Mouse (Mus musculus) heart, postnatal 4 days (tissue): ENCODE data around the gene Fam117a. TPM values are rescaled to one million over a fixed set of nuclear protein-coding genes. Genes with fewer than 3 reads are reported as not detected.

ENCODE experiments used
- DNase-seq: peaks from one replicate; pipeline ENCODE4 v3.0.0; 2021
- total RNA-seq, 2 experiments: library from RNA; stranded (reverse); gene quantifications; 2 replicates each; pipeline ENCODE4 v1.2.3; 2021

The Fam117a gene
- total RNA-seq, 2 experiments from 2014 or later: 8.4 to 11.5 TPM

- peak; percentile 48 for DNase-seq
Observed at GRCm38 (mm10) chr11:95366280-95366897, 29.6 kb downstream of the Fam117a start.

DNA sequence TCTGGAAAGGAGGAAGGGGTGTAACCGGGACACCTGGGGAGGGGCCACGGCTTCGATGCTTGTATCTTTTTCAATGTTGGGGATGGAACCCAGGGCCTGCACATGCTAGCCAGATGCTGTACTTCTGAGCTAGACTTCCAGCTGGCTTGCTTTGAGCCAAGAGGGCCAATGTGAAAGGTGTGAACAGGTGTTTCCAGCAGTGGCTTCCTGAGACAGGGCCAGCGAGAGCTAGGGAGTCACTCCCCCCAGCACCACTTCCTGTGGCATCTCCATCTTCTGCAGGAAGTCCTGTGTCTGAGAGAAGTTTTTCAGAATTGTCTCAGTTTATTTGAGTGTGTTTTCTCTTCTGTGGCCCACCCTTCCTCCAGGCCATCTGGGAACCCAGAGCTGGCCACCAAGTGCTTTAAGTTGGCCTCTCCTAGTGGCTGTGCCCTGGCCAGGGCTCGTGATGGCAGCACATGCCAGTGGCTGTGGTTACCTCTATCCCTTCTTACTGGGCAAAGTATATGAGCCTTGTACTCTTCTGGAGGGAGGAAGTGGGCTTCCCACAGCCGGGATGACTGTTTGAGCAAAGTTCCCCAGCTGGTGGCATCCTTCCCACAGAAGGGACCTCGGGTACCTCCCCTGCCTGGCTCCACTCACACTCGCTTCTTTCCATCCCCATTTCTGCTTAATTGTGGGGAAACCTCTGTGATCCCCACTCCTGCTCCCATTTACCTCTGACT lies 30.4 kb downstream of the Fam117a start:
- DNase-seq: no peak

DNA sequence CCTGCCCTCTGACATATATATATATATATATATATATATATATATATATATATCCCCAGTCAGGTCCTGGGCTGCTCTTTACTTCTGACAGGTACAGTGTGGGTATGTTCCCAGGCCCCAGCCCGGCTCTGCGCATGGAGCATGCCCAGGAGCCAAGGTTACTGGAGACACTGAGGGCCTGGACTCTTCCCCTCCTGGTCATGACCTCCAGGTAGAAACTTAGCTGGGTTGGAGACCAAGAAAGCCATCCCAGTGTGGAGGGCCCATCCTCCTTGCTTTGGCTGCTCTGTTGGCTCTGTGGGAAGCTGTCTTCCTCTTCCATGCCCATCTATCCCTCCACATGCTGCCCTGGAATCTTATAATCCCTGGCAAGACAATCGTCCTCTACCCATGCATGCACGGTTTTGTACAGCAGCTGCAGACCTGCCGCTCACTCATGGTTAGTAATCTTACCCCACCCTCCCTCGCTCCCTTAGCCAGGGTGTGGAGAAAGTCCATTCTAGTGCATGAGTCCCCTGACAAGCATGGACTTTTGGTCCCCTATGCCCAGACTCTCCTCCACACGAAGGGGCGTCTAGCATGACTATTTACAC lies 31.5 kb downstream of the Fam117a start:
- DNase-seq: no peak

GRCm38 (mm10) chr11:95368871-95369270 lies 32.1 kb downstream of the Fam117a start:
- DNase-seq: no peak

GRCm38 (mm10) chr11:95369964-95370890 lies 33.4 kb downstream of the Fam117a start:
- peak; percentile 68 for DNase-seq

- no peak for DNase-seq
Observed at GRCm38 (mm10) chr11:95371182-95371581, 34.4 kb downstream of the Fam117a start.

GRCm38 (mm10) chr11:95378926-95379325 lies 42.1 kb downstream of the Fam117a start:
- DNase-seq: no peak

DNA sequence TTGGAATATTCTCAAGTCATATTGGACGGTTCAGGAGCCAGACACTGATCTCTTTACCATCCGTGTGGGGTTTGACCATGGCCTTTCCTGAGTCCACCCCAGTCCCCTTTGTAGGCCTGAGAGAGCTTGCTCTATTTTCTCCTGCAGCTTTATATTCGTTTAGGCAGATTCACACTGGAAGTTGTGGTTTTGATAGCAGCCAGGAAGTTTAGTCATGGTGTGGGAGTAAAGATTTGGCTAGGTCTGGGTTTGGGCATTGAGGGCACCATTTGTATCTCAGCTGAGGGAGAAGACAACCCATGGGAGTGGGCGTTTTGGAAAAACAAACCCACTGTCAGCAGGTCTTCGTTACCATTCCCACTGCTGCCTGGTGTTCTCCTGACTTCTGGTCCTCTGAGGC lies 42.7 kb downstream of the Fam117a start:
- DNase-seq: no peak

DNA sequence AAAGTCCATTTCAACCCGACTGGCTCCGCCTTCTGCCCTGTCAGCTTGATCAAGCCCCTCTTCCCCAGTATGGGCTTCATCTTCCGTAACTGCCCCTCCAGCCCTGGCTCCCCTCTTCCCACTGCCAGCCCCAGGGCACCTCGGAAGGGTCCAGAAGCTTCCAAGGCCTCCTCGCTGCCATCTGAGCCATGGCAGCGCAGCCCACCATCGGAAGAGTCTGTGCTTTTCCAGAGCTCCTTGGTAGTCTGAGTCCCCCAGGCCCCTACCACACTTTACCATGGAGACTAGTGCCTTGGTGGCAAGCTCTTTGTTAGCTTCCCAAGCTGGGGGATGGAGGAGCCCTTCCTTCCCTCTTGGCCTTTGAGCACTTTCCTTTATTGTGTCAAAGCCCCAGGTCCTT lies 43.9 kb downstream of the Fam117a start:
- DNase-seq: no peak

GRCm38 (mm10) chr11:95381146-95381545 lies 44.3 kb downstream of the Fam117a start:
- no peak for DNase-seq

DNA sequence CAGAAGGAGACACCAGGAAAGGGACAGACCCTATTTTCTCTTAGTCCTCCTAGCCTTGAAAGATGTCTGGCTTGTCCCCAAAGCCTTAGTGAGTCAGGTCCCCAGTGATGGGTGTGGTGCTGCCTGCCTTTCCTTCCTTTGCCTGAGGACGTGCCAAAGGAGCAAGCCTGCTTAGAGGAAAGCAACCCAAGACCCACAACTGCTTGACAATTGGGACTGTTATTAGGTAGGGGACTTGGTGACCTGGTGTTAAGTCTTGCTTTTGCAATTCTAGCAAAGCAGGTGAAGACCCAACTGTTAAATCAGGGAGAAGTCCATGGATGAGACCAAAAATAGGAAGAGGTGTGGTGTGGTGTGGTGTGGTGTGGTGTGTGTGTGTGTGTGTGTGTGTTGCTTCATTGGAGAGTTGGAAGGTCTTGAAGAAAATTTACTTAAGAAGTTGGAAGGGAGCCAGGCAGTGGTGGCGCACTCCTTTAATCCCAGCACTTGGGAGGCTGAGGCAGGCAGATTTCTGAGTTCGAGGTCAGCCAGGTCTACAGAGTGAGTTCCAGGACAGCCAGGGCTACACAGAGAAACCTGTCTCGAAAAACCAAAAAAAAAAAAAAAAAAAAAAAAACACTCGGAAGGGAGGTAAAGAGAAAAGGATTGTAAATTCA lies 46.6 kb downstream of the Fam117a start:
- peak; percentile 48 for DNase-seq

DNA sequence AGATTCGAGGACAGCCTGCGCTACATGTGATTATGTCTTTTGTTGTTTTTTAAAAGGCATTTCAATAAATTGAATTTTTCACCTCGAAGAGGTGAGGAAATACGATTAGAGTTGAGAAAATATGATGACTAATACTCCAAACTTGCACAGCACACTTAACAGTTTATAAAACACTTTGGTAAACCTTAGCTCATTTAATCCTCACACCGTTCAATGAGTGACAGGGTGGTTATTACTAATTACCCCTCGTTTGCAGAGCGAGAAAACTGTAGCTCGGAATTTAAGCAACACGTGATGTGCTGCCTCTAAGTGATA lies 47.1 kb downstream of the Fam117a start:
- DNase-seq: no peak

DNA sequence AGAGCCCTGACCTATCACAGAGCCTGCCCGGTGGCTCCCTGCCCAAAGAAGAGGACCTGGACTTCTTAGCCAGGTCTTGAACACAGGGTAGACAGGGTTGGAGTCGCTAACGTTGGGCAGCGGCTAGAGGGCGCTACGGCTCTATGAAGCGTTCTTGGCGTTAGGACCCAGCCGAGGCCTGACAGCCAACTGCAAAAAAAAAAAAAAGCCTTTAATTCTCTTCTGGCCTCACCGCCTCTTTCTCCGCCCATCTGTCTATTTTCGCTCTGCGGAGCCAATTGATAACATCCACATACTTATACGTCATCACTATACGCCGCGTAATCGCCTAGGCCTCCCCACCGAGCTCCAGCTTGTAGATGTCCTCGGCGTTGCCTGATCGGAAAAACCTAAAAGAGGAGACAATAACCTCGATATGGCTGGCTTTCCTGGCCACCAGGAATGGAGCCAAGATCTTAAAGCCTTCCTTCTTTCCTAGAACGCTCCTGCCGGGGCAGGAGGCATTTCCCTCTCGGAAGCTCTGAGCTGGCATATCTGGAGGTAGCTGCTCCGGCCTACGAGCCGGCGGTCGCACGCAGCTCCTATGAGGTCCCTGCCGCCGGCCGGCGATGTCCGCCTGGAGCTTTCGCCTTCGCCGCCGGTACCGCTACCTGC lies 47.6 kb downstream of the Fam117a start, which contains the start of gene Slc35b1:
Slc35b1 (plus strand) TSS at position 374 of the 654 bp plus-strand sequence.
- DNase-seq: peak; percentile 92

GRCm38 (mm10) chr11:95384973-95385320 lies 48.1 kb downstream of the Fam117a start:
- no peak for DNase-seq

DNA sequence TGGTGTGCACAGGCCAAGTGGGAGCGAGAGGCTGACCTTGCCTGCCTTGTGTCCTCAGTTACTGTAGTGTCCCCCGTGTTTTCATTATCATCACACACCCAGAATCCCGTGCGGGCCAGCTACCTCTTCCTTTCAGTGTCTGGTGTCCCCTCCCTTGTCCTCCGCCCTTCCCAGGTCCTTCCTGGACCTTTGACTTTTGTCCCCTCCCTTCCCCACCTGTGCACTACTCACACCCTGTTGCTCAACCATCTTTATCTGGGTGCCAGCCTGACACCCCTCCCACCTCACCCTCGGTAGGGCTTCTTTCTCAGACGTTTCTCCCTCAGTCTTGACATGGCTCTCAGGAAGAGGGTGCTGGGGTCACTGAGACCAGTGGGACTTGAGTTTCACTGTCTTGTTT lies 50.5 kb downstream of the Fam117a start:
- DNase-seq: no peak

DNA sequence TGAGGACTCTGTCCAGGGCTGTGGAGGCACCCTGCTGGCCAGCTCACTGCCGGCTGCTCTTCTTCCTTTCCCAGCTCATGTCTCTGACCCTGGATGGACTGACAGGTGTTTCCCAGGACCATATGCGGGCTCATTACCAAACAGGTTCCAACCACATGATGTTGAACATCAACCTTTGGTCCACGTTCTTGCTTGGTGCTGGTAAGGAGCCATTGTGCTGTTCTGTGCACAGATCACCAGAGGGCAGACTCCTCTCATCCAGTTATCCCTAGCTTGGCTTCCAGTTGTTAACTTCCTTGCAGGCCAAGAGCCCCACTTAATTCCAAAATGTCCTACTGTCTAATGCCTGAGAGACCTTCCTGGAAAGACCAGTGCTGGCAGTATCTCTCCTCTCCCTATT lies 52.2 kb downstream of the Fam117a start:
- peak; percentile 31 for DNase-seq

DNA sequence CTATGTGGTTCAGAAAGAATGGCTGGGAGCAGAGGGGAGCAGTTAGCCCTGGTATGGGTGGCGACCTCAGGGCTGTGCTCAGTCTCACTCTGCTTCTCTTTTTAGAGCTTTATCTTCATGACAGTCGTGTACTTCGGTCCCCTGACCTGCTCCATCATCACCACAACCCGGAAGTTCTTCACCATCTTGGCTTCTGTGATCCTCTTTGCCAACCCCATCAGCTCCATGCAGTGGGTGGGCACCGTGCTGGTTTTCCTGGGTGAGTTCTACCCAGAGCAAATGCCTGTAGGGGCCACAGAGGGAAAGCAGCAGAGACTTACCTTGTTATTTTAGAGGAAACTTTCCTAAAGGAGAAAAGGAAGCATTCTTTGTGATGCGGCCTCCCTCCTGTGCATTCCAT lies 53.6 kb downstream of the Fam117a start:
- DNase-seq: no peak

DNA sequence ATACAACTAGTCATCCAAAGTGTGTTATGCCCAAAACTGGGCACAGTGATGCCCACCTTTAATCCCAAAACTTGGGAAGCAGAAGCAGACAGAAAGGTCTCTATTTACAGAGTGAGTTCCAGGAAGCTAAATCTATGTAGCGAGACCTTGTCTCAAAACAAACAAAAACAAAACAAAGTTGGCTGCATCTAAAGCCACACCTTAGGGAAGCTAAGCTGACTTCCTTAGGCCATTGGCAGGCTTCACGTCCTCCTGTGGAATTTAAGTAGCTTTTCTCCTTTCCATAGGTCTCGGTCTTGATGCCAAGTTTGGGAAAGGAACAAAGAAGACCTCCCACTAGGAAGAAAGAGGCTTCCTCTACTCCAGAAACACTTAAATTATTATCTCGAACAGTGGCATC lies 54.4 kb downstream of the Fam117a start:
- DNase-seq: no peak

DNA sequence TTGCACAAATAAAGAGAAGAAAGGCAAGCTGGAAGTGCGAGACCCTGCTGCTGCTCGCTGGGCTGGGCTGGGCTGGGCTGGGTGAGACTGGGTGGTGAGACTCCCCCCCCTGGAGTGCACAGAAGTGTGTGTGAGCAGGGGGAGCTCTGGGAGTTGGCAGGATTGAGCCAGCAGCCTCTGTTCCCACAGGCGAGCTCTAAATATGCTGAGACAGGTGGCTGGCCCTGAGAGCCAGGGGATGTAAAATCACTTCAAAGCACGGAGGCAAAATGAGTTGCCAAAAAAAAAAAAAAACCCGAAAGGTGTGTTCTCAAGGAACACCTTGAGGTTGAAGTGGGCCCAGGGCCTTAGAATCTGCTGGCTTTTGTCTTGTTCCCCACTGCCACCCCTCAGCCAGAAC lies 54.9 kb downstream of the Fam117a start:
- DNase-seq: peak; percentile 30

DNA sequence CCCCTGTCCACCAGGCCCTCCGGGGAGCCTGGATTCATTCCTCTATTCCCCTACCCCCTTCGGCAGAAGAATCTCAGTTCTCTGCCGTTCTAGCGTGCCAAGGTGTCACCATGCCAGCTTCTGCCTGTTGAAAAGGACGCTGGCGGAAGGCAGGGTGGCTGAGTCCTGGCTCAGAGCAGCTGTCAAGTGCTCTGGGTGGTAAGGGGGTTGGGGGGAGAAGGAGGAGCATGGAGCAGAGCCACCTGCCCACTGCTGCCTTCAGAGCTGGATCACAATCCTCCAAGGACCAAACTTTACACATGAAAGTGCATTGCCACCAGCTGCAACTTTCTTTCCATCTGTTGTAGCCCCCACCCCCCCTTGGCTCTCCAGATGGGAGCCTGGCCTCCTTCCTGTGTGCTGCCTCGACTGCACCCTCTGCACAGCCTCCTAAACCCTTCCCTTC lies 55.4 kb downstream of the Fam117a start:
- DNase-seq: peak; percentile 75

DNA sequence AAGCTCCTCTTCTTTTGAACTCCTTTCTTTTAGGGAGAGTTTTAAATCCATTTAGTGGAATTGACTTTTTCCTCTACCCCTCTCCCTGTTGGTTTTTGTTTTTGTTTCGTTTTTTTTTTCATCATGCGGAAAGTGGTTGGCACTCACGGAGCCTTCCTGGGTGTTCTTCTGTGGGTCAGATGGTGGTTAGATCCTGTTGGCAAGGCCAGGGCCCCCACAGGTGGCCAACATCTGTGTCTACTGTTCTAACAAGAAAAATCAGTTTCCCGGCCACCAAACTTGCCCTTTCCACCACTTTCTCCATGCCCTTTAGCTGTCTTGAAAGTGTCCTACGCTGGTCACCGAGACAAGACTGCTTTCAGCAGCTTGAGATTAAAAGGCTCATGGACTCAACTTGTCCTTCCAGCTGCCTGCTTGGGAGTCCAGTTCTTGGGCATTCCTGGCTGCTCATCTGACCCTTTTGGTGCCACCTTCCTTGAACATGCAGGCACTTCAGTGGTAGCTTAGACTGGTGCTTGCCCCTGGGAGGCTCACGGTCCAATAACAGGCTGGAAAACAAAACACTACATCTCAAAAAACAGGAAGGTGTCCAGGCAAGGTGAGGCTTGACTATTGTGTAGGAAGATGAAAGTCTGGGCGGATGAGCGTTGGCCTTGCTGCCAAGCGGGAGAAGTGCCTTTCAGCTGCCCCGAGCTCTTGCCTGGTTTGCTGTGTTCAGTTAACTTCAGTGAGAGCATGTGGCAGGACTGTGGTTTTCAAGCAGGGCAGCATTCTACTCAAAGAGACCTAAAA lies 56.1 kb downstream of the Fam117a start:
- no peak for DNase-seq
